Mouse (Mus musculus) brain, adult 10 weeks (tissue): ENCODE results near the gene Isoc2b. TPM values are rescaled to one million over a fixed set of nuclear protein-coding genes. Genes with fewer than 3 reads are reported as not detected.

Experiments used
- polyA plus RNA-seq: library from polyadenylated mRNA; stranded (reverse); fragments of 350-450 nt; fragmentation: Illumina TruSeq; extraction: RNeasy Lipid Tissue Mini Kit (QIAGEN cat#74804); gene quantifications from one replicate; pipeline ENCODE4 v1.2.3, GENCODE M21; 2015; ENCODE audit warnings: low read depth, low replicate concordance

Gene Isoc2b
- polyA plus RNA-seq = 10.4 TPM

DNA sequence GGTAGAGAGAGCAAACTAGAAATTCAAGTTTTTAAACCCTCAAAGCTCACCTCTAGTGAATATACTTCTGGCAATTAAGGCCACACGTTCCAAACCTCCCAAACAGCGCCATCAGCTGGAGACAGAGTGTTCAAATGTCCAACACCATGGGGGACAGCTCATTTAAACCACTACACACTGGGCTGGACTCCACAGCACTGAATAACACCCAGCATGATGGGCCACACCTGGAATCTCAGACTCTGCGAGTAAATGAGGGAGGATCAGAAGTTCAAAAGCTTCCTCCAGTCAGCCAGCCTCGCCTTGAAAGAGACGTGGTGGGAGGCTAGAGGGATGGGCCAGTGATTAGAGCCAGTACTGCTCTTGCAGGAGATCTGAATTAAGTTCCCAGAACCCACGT is at the start of gene Isoc2b:
TSS of gene Isoc2b (minus strand) at position 126 of the 400 bp plus-strand sequence.

DNA sequence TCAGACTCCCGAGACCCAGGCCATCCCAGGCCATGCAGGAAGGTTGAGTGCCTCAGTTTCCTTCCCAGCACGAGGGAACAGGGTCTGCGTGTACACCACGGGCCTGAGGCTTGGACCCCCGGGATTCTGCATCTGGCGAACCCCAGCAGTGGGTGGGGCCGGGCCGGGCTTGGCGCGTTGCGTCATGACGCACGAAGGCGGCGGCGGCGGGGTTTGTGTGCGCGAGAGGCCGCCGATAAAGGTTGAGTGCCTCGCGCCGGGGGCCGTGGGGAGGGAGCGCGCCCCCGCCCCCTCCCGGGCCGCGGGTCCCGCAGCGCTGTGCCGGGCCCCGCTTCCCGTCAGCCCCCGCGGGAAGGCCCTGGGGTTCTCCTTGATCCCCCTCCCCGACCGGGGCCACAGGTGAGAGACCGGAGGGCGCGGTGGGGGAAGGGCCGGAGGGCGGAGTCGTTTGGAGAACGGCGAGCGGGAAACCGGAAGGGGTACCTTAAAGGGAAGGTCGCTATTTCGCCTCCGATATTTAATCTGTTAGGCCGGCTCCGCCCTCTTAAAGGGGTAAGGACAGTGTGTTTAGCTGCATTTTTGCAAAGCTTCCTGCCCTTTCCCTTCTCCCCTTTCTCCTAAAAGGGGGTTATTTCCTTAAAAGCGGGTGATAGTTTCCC is 45.1 kb upstream of the Isoc2b start, which contains the start of gene Zfp628:
TSS of gene Zfp628 (plus strand) at position 211 of the 659 bp plus-strand sequence.

DNA sequence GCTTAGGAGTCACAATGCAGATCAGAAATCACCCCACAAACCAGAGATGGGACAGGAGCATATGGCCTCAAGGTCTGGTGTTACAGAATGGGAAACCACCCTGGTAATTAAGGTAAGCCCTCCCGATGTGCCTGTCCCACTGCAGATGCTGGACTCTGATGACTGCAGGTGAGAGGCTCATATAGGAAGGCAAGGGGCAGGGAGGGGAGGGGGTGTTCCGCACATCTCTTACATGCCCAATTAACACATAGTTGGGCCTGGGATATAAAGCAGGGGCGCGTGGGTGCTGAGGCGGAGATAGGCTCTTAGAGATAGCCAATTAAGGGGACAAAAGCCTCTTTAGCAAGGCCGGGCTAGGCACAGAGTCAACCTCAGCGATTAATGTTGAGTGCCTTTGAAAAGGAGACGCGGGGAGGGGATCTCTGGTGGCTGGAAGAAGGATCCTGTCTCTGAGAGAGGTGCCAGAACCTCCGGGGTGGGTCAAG is 36.5 kb upstream of the Isoc2b start, which contains the start of gene Gm36210:
TSS of gene Gm36210 (minus strand) at position 51 of the 485 bp plus-strand sequence.

DNA sequence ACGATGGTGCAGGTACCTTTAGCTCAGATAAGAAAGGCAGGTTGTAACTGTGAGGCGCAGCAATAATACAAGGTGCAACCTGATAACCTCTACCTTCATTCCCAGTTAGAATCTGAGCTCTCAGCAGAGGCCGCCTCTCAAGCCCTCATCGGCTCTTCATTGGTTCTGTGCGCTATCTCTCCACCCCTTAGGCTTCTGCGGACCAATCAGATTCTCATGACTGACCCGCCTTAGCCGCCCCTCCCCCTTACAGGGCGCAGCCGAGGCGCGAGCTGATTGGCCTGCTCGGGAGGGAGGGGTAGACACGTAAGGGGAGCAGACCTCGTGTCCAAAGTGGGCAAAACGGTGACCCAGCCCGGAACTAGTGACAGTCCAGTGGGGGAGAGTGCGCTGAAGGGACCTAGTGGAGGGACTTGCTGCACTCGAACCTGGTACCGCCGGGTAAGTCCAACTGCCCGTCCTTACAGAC is 6.7 kb upstream of the Isoc2b start, which contains the start of gene Isoc2a:
TSS of gene Isoc2a (plus strand) at position 401 of the 469 bp plus-strand sequence.

DNA sequence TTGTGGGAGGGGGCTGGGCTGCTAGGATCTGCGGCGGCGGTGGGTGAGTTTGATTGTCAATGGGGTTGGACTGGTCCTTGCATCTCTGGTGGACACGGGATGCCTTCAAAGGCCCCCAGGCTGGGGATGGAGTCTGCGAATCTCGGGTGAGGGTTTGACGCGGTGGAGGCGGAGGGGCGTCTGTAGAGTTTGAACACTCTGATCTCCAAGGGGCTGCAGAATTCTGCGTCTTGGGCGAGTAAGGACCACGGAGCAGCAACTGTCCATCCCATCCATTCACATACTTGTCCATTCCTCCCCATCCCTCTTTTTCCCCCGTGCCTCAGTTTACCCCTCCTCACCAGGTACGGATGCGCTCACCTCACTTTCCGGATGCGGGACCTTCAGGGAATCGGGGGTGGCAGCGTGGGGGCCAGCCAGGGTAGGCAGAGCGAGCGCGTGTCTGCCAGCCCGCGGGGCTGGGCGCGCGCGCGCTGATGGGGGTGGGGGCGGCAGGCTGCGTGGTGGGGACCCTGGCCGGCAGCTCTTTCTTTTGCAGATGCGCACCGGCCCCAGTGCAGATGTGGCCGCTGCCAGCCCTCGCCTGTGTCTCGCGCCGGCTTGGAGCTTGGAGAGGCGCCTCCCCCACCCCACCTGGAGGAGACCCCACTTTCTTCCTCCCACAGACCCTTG is 25.7 kb downstream of the Isoc2b start, which contains the start of gene Shisa7:
TSS of gene Shisa7 (minus strand) at position 452 of the 672 bp plus-strand sequence.

DNA sequence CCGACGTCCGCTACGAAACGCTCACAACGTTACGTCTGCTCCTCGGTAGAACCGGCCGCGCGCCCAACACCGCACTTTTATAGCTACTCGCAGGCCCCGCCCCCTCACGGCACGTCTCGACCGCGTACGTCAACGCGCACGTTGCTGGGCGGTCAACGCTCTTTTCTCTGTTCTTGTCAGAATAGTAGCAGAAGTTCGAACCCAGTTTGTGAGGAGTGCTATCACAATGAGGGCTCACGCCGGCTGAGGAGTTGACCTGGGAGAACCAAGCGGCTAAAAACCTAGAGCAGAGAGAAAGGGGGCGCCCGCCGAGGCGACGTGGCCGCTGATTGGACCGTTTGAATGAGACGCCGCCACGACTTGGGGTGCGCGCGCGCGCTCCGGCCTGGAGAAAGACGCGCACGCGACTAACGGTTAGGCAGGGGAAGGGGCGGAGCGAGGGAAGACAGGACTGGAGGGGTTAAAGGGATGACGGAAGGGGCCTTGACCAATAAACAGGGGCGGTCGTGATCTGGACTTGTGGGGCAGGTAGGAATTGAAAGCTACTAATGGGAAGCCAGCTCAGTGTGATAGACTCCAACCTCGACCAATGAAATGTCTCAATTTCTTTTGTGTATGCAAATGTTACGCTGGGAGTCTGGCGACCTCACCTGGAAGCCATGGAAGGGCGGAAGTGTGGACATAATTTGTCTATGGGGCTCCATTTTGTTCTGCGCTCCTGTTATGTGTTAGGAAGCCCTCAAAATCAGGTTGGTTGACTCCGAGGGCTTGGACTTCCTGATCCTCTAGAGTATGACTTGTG is 57.6 kb downstream of the Isoc2b start, which contains the start of gene Ube2s:
TSS of gene Ube2s (minus strand) at position 288 of the 802 bp plus-strand sequence.

Other genes starting within 250 kb of the Isoc2b start
- 13.2 TPM for gene Tmem86b, start 238.8 kb downstream of the Isoc2b start, polyA plus RNA-seq
- gene Ppp6r1, start 211.2 kb downstream of the Isoc2b start, polyA plus RNA-seq = 99.8 TPM
- gene Hspbp1, start 185.2 kb downstream of the Isoc2b start, polyA plus RNA-seq = 126 TPM
- gene Brsk1, start 179.7 kb downstream of the Isoc2b start, polyA plus RNA-seq = 257 TPM
- not detected for gene Tmem150b, start 145.0 kb downstream of the Isoc2b start, polyA plus RNA-seq
- 21.4 TPM for gene Kmt5c, start 130.1 kb downstream of the Isoc2b start, polyA plus RNA-seq
- 12.2 TPM for gene Cox6b2, start 117.2 kb downstream of the Isoc2b start, polyA plus RNA-seq
- gene Fam71e2, start 99.0 kb downstream of the Isoc2b start, polyA plus RNA-seq = not detected
- gene Il11, start 87.4 kb downstream of the Isoc2b start, polyA plus RNA-seq = 0.67 TPM
- not detected for gene Tmem190, start 87.3 kb downstream of the Isoc2b start, polyA plus RNA-seq
- gene Tmem238, start 80.6 kb downstream of the Isoc2b start, polyA plus RNA-seq = 1.4 TPM
- gene Rpl28, start 77.4 kb downstream of the Isoc2b start, polyA plus RNA-seq = 466 TPM
- 175 TPM for gene Ube2s, start 57.7 kb downstream of the Isoc2b start, polyA plus RNA-seq
- gene Shisa7, start 25.6 kb downstream of the Isoc2b start, polyA plus RNA-seq = 75.7 TPM
- 16.9 TPM for gene Isoc2a, start 6.9 kb upstream of the Isoc2b start, polyA plus RNA-seq
- not detected for gene Gm36210, start 36.3 kb upstream of the Isoc2b start, polyA plus RNA-seq
- gene Zfp628, start 45.0 kb upstream of the Isoc2b start, polyA plus RNA-seq = 5.6 TPM
- gene Nat14, start 51.8 kb upstream of the Isoc2b start, polyA plus RNA-seq = 103 TPM
- gene Ssc5d, start 55.5 kb upstream of the Isoc2b start, polyA plus RNA-seq = 1.2 TPM
- 0.45 TPM for gene Sbk2, start 94.1 kb upstream of the Isoc2b start, polyA plus RNA-seq
- 1.1 TPM for gene Sbk3, start 100.9 kb upstream of the Isoc2b start, polyA plus RNA-seq
- gene Zfp579, start 125.9 kb upstream of the Isoc2b start, polyA plus RNA-seq = 16.7 TPM
- 10.3 TPM for gene Zfp524, start 144.2 kb upstream of the Isoc2b start, polyA plus RNA-seq
- gene Fiz1, start 144.4 kb upstream of the Isoc2b start, polyA plus RNA-seq = 15.9 TPM
- not detected for gene Gm44973, start 145.2 kb upstream of the Isoc2b start, polyA plus RNA-seq
- gene Zfp865, start 150.1 kb upstream of the Isoc2b start, polyA plus RNA-seq = 17.7 TPM
- gene Ccdc106, start 150.3 kb upstream of the Isoc2b start, polyA plus RNA-seq = 63.8 TPM
- not detected for gene 4632433K11Rik, start 163.9 kb upstream of the Isoc2b start, polyA plus RNA-seq
- 6.4 TPM for gene Zfp784, start 168.2 kb upstream of the Isoc2b start, polyA plus RNA-seq
- gene Zfp580, start 181.3 kb upstream of the Isoc2b start, polyA plus RNA-seq = 17.7 TPM
- gene U2af2, start 191.9 kb upstream of the Isoc2b start, polyA plus RNA-seq = 167 TPM
- 312 TPM for gene Epn1, start 210.0 kb upstream of the Isoc2b start, polyA plus RNA-seq
- not detected for gene Rfpl4, start 246.7 kb upstream of the Isoc2b start, polyA plus RNA-seq